Mouse (Mus musculus) stomach, postnatal 0 days (tissue): Measurements from ENCODE around the gene Pafah1b1. TPM values are rescaled to one million over a fixed set of nuclear protein-coding genes. Genes with fewer than 3 reads are reported as not detected.

Experiments used
- ATAC-seq: fragments of 200-750 bp; cut with Nextera tagmentation; 2 replicates; pipeline ENCODE4 v1.8.0; 2017; ENCODE audit not compliant: low FRiP score, low TSS enrichment
- DNase-seq: peaks from one replicate; pipeline ENCODE4 v3.0.0-alpha.2; 2016; ENCODE audit warnings: low spot score
- H3K27ac ChIP-seq: fragments of 300-500 bp; sonication (generic); replicated peaks from 2 replicates; pipeline ENCODE4 v1.5.1; 2014; ENCODE audit warnings: mild to moderate bottlenecking, control low read depth
- H3K27me3 ChIP-seq: fragments of 300-500 bp; sonication (generic); 2 replicates; pipeline ENCODE4 v1.6.1; 2014; ENCODE audit warnings: low read length; ENCODE audit not compliant: control insufficient read depth, insufficient read depth
- H3K36me3 ChIP-seq: fragments of 300-500 bp; sonication (generic); 2 replicates; pipeline ENCODE4 v1.6.1; 2014; ENCODE audit warnings: low read length, mixed read lengths; ENCODE audit not compliant: control insufficient read depth, insufficient read depth
- H3K4me1 ChIP-seq: fragments of 300-500 bp; sonication (generic); replicated peaks from 2 replicates; pipeline ENCODE4 v1.6.1; 2014; ENCODE audit warnings: antibody characterized with exemption; ENCODE audit not compliant: control insufficient read depth, insufficient read depth
- H3K4me2 ChIP-seq: fragments of 300-500 bp; sonication (generic); replicated peaks from 2 replicates; pipeline ENCODE4 v1.6.1; 2014; ENCODE audit warnings: low read depth, mild to moderate bottlenecking, control low read depth, moderate library complexity
- H3K4me3 ChIP-seq: fragments of 300-500 bp; sonication (generic); 2 replicates; pipeline ENCODE4 v1.5.1; 2014; ENCODE audit warnings: low read depth, low read length, control low read depth
- H3K9ac ChIP-seq: fragments of 300-500 bp; sonication (generic); 2 replicates; pipeline ENCODE4 v1.6.1; 2014; ENCODE audit warnings: mild to moderate bottlenecking, low read length, control low read depth, mixed read lengths
- H3K9me3 ChIP-seq: fragments of 300-500 bp; sonication (generic); 2 replicates; pipeline ENCODE4 v1.6.1; 2016; ENCODE audit warnings: low read length; ENCODE audit not compliant: control insufficient read depth
- CTCF ChIP-seq: IDR thresholded peaks from 2 replicates; pipeline ENCODE4 v1.5.1; 2016; ENCODE audit warnings: antibody characterized with exemption, low read depth, mild to moderate bottlenecking, moderate library complexity
- EP300 ChIP-seq: optimal IDR thresholded peaks from 2 replicates; pipeline ENCODE3; 2016; ENCODE audit warnings: antibody characterized with exemption
- WGBS: fragments of 180-500 bp; shearing (Covaris S2); extraction: QIAGEN DNeasy Blood & Tissue Kit; methylation state at CpG from one replicate; pipeline ENCODE4 v1.1.7; 2014; 5-methylcytosine and 5-hydroxymethylcytosine counted together
- polyA plus RNA-seq: library from polyadenylated mRNA; unstranded; fragments of >200 nt; fragmentation: Nextera tagmentation; extraction: Ambion mirVana; gene quantifications from 2 replicates; pipeline ENCODE4 v1.2.1, GENCODE M21; 2015

Pafah1b1 gene
- polyA plus RNA-seq, 1 experiment from 2014 or later, result 51.7 TPM

- 71% methylated on average over 4 of the region's 4 CpGs for WGBS
- Histone ChIP-seq H3K9me3 (no peaks in the 10 kb centered on the region), H3K27ac (peak overlapping the region; percentile 24; the same call in 1 of the 2 replicates), H3K36me3 (peaks cover 3% of the 10 kb centered on the region; the same call in 1 of the 2 replicates), H3K9ac (peak overlapping the region; percentile 18; the same call in 1 of the 2 replicates), H3K4me3 (no peak overlapping the region), H3K4me2 (no peak overlapping the region), H3K27me3 (no peaks in the 10 kb centered on the region), H3K4me1 (peaks cover 4% of the 10 kb centered on the region; the same call in 1 of the 2 replicates)
- TF ChIP-seq CTCF (no peak), EP300 (no peak)
- no peak for ATAC-seq
- DNase-seq, result no peak
Measured at GRCm38 (mm10) chr11:74652791-74653191, 71.7 kb downstream of the Pafah1b1 start.

- DNase-seq (no peak), ATAC-seq (no peak)
- H3K4me1 ChIP-seq, result peaks cover 4% of the 10 kb centered on the region; the same call in 1 of the 2 replicates
- H3K9me3 ChIP-seq, result no peaks in the 10 kb centered on the region
- TF ChIP-seq EP300 (no peak), CTCF (no peak)
- peak overlapping the region; percentile 96 for H3K4me3 ChIP-seq
- WGBS, result 30% methylated on average over 4 of the region's 4 CpGs
- peak overlapping the region; percentile 94 for H3K4me2 ChIP-seq
- peak overlapping the region; percentile 41; the same call in 1 of the 2 replicates for H3K27ac ChIP-seq
- no peaks in the 10 kb centered on the region for H3K27me3 ChIP-seq
- H3K9ac ChIP-seq, result peak overlapping the region; percentile 90
- no peaks in the 10 kb centered on the region for H3K36me3 ChIP-seq
Measured at GRCm38 (mm10) chr11:74650576-74651100, 73.8 kb downstream of the Pafah1b1 start.

GRCm38 (mm10) chr11:74649647-74650551 lies 74.6 kb downstream of the Pafah1b1 start:
- H3K4me2 ChIP-seq, result peak overlapping the region; percentile 94
- H3K9me3 ChIP-seq, result no peaks in the 10 kb centered on the region
- H3K9ac ChIP-seq, result peak overlapping the region; percentile 90
- no peaks in the 10 kb centered on the region for H3K27me3 ChIP-seq
- peak; percentile 73 for DNase-seq
- H3K4me1 ChIP-seq, result peaks cover 4% of the 10 kb centered on the region; the same call in 1 of the 2 replicates
- 1% methylated on average over 48 of the region's 53 CpGs for WGBS
- TF ChIP-seq EP300 (no peak), CTCF (peak; percentile 24; the same call in 1 of the 2 replicates)
- peak overlapping the region; percentile 96 for H3K4me3 ChIP-seq
- peak; percentile 64 for ATAC-seq
- no peaks in the 10 kb centered on the region for H3K36me3 ChIP-seq
- peak overlapping the region; percentile 93 for H3K27ac ChIP-seq

GRCm38 (mm10) chr11:74649095-74649646 lies 75.3 kb downstream of the Pafah1b1 start, which contains the start of gene Cluh:
Gene Cluh, plus strand, starts transcription at chr11:74649495.
- Histone ChIP-seq H3K9ac (peak within 1 kb of the TSS; percentile 90), H3K4me3 (peak within 1 kb of the TSS; percentile 96), H3K27me3 (no peaks in the 10 kb centered on the region), H3K27ac (peak within 1 kb of the TSS; percentile 93), H3K4me2 (peak within 1 kb of the TSS; percentile 94), H3K9me3 (no peaks in the 10 kb centered on the region), H3K36me3 (no peaks in the 10 kb centered on the region), H3K4me1 (peaks cover 4% of the 10 kb centered on the region; the same call in 1 of the 2 replicates)
- peak; percentile 9; the same call in 1 of the 2 replicates for TF ChIP-seq CTCF
- TF ChIP-seq EP300, result no peak
- under 1% methylated on average over 53 of the region's 58 CpGs for WGBS
- ATAC-seq (peak; percentile 93), DNase-seq (peak; percentile 97)

GRCm38 (mm10) chr11:74648676-74649075 lies 75.8 kb downstream of the Pafah1b1 start:
- Histone ChIP-seq H3K27ac (peak overlapping the region; percentile 93), H3K9ac (peak overlapping the region; percentile 45), H3K4me3 (peak overlapping the region; percentile 96), H3K9me3 (no peaks in the 10 kb centered on the region), H3K27me3 (no peaks in the 10 kb centered on the region), H3K36me3 (no peaks in the 10 kb centered on the region), H3K4me2 (peak overlapping the region; percentile 94), H3K4me1 (peaks cover 4% of the 10 kb centered on the region; the same call in 1 of the 2 replicates)
- ATAC-seq, result peak; percentile 10; the same call in 1 of the 2 replicates
- WGBS, result 0% methylated on average over 1 of the region's 1 CpGs
- no peak for DNase-seq
- TF ChIP-seq CTCF, result no peak
- no peak for TF ChIP-seq EP300
